Mouse (Mus musculus) neutrophil, adult 5-6 weeks (primary cell): ENCODE measurements around the gene Ntng1. TPM values are rescaled to one million over a fixed set of nuclear protein-coding genes. Genes with fewer than 3 reads are reported as not detected.

Experiments used
- ATAC-seq: fragments of 151-379, 151-347 bp; 2 replicates; pipeline ENCODE4 v1.8.0; 2017; ENCODE audit warnings: mild to moderate bottlenecking, moderate TSS enrichment; ENCODE audit not compliant: insufficient number of reproducible peaks, poor library complexity, low FRiP score, severe bottlenecking; ENCODE audit errors: extremely low read depth
- total RNA-seq: library from RNA; stranded (forward); fragments of 200-1000 nt; gene quantifications from 2 replicates; pipeline ENCODE4 v1.2.3, GENCODE M21; 2017

The Ntng1 gene
- total RNA-seq, 1 experiment from 2014 or later, result not detected

DNA sequence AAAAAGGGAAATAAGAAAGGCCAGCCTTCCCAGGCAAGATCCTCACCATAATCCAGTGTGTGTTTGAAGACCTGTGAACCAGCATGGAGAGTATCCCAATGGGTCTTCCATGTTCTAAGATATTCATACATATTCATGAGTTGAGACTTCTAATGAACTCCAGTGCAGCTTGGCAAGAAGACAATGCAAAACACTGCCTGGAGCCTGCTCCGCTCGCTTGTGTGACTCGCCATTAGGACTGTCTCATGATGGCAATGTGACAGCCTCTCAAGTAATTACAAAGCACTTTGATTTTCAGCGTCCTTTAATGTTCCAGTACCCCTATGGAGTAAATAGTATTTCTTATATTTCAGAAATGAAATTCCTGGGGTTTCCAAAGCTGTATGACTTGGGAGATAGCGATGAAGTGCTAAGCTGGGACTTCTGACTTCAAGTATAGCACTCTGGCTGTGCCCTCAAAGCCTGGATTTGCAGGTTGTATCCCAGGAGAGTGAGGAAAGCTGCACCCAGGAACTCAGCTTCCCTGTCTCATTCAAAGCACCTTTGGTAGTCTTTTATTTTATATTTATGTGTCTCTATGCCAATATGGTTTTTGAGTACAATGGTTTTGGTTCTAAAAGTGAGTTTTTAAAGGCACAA lies 412.1 kb downstream of the Ntng1 start:
- ATAC-seq, result no peak

Other genes with a start within 250 kb of the Ntng1 start
- gene Prmt6, start 107.0 kb upstream of the Ntng1 start, total RNA-seq, result 6.3 and 9.0 TPM in 2 replicates